Mouse (Mus musculus): ENCODE data around the gene Stx18. TPM values are rescaled to one million over a fixed set of nuclear protein-coding genes. Genes with fewer than 3 reads are reported as not detected.

Stx18 gene
- polyA plus RNA-seq, 1 experiment from 2014 or later = 53.2 TPM

- Histone ChIP-seq H3K27ac (ENCODE audit: low read depth, low read length) (no peak overlapping the region), H3K4me2 (ENCODE audit: low read depth) (no peak overlapping the region), H3K9ac (ENCODE audit: low read length) (no peak overlapping the region), H3K27me3 (ENCODE audit: control insufficient read depth, insufficient read depth, low read length) (no peaks in the 10 kb centered on the region), H3K36me3 (ENCODE audit: control insufficient read depth, insufficient read depth, low read length) (no peaks in the 10 kb centered on the region), H3K4me3 (ENCODE audit: low read depth, low read length) (no peak overlapping the region), H3K9me3 (ENCODE audit: control insufficient read depth, low read length) (no peaks in the 10 kb centered on the region), H3K4me1 (ENCODE audit: control insufficient read depth, insufficient read depth, low read length) (no peaks in the 10 kb centered on the region)
- 70% methylated on average over 2 of the region's 2 CpGs for WGBS
- ATAC-seq (ENCODE audit: insufficient read depth, low FRiP score, low TSS enrichment) (no peak), DNase-seq (ENCODE audit: low spot score) (no peak)
Measured at GRCm38 (mm10) chr5:38099139-38099676, 60.7 kb downstream of the Stx18 start.

DNA sequence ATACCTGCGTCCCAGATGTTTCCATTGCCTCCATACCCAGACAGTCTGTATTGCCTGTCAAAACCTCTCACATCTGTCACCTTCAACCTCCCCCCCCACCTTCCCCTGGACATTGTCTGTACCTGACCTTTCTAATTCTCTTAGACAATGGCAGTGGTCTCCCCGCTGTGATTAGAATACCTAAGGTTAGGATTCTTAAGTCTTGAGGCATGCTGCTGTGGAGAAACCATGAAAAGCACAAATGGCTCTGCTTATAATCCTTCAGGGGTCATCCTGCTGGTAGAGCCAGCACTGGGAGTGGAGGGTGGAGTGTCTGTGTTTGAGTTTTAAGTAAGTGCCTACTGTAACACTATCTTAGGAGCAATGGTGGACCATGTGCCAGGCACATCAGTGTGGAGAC is 64.4 kb downstream of the Stx18 start:
- Histone ChIP-seq H3K36me3 (ENCODE audit: control insufficient read depth, insufficient read depth, low read length) (no peaks in the 10 kb centered on the region), H3K27me3 (ENCODE audit: control insufficient read depth, insufficient read depth, low read length) (no peaks in the 10 kb centered on the region), H3K27ac (ENCODE audit: low read depth, low read length) (no peak overlapping the region), H3K4me1 (ENCODE audit: control insufficient read depth, insufficient read depth, low read length) (no peaks in the 10 kb centered on the region), H3K9me3 (ENCODE audit: control insufficient read depth, low read length) (no peaks in the 10 kb centered on the region), H3K4me2 (ENCODE audit: low read depth) (no peak overlapping the region), H3K9ac (ENCODE audit: low read length) (no peak overlapping the region), H3K4me3 (ENCODE audit: low read depth, low read length) (no peak overlapping the region)
- no peak for DNase-seq (ENCODE audit: low spot score)
- 84% methylated on average over 2 of the region's 2 CpGs for WGBS
- no peak for ATAC-seq (ENCODE audit: insufficient read depth, low FRiP score, low TSS enrichment)

DNA sequence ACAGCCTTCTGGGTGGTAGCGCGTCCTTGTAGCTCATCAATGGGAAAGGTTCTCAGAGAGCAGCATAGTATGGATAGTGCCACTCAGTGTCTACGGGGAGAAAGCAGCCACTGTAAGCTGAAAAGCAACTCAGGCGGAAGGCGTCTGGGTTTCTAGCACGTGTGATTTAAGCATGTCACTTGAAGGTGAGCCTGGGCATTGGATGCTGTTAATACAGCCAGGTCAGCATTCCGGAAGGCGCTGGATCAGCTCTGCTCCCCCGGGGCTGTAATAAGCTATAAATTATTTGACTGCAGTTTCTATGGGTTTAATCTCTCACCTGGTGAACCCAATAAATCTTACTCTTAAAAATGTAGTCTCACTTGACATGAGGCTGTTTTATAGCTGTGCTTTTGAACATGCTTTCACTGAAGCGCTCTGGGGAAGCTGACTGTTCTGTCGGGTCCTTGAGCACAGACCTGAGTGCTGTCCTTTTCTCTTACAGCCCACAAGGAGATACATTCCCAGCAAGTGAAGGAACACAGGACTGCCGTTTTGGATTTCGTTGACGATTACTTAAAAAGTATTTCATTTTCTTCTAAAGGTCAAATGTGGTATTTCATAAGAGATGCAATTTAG is 67.6 kb downstream of the Stx18 start:
- Histone ChIP-seq H3K9me3 (ENCODE audit: control insufficient read depth, low read length) (no peaks in the 10 kb centered on the region), H3K27ac (ENCODE audit: low read depth, low read length) (no peak overlapping the region), H3K4me3 (ENCODE audit: low read depth, low read length) (no peak overlapping the region), H3K27me3 (ENCODE audit: control insufficient read depth, insufficient read depth, low read length) (no peaks in the 10 kb centered on the region), H3K4me1 (ENCODE audit: control insufficient read depth, insufficient read depth, low read length) (no peaks in the 10 kb centered on the region), H3K9ac (ENCODE audit: low read length) (no peak overlapping the region), H3K36me3 (ENCODE audit: control insufficient read depth, insufficient read depth, low read length) (no peaks in the 10 kb centered on the region), H3K4me2 (ENCODE audit: low read depth) (no peak overlapping the region)
- DNase-seq (ENCODE audit: low spot score) = no peak
- WGBS = 73% methylated on average over 14 of the region's 14 CpGs
- no peak for ATAC-seq (ENCODE audit: insufficient read depth, low FRiP score, low TSS enrichment)

DNA sequence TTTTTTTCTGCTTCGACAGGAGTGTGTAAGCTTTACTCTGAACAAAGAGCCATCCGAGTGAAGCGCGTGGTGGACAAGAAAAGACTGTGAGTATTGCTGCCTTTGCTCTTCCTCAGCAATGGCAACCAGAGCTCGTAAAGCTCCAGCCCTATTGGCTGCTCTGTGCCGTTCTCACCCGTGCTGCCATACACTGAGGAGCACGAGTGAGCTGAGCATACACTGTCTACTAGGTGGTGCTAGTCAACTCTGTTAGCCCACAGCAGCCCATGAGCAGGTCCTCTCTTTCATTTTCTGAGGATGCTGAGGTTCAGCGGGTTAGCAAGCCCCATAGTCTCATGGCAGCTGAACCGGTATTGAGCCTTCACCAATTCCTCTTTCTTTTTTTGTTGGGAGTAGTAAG is 68.3 kb downstream of the Stx18 start:
- ATAC-seq (ENCODE audit: insufficient read depth, low FRiP score, low TSS enrichment) = no peak
- no peaks in the 10 kb centered on the region for H3K9me3 ChIP-seq (ENCODE audit: control insufficient read depth, low read length)
- no peak overlapping the region for H3K4me2 ChIP-seq (ENCODE audit: low read depth)
- H3K4me3 ChIP-seq (ENCODE audit: low read depth, low read length) = no peak overlapping the region
- 85% methylated on average over 10 of the region's 10 CpGs for WGBS
- no peak overlapping the region for H3K9ac ChIP-seq (ENCODE audit: low read length)
- H3K4me1 ChIP-seq (ENCODE audit: control insufficient read depth, insufficient read depth, low read length) = no peaks in the 10 kb centered on the region
- no peaks in the 10 kb centered on the region for H3K27me3 ChIP-seq (ENCODE audit: control insufficient read depth, insufficient read depth, low read length)
- DNase-seq (ENCODE audit: low spot score) = no peak
- no peak overlapping the region for H3K27ac ChIP-seq (ENCODE audit: low read depth, low read length)
- H3K36me3 ChIP-seq (ENCODE audit: control insufficient read depth, insufficient read depth, low read length) = no peaks in the 10 kb centered on the region

DNA sequence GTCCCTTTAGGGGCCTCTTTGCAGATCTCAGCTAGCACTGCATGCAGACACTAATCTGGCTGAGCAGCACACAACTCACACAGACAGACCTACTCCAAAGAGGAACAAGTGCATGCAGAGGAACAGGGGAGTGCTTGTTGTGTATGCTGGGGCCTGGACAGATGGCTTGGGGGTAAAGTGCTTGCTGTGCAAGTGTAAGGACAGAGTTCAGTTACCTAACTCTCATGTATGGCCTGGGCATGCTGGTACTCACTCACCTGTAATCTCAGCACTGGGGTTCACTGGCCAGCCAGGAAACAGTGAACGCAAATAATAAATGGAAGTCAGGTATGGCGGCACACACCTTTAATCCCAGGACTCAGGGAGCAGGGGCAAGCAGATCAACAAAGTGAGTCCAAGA is 76.0 kb downstream of the Stx18 start:
- Histone ChIP-seq H3K4me1 (ENCODE audit: control insufficient read depth, insufficient read depth, low read length) (no peaks in the 10 kb centered on the region), H3K4me3 (ENCODE audit: low read depth, low read length) (no peak overlapping the region), H3K27ac (ENCODE audit: low read depth, low read length) (no peak overlapping the region), H3K36me3 (ENCODE audit: control insufficient read depth, insufficient read depth, low read length) (peaks cover 2% of the 10 kb centered on the region), H3K9ac (ENCODE audit: low read length) (no peak overlapping the region), H3K27me3 (ENCODE audit: control insufficient read depth, insufficient read depth, low read length) (no peaks in the 10 kb centered on the region), H3K4me2 (ENCODE audit: low read depth) (no peak overlapping the region), H3K9me3 (ENCODE audit: control insufficient read depth, low read length) (no peaks in the 10 kb centered on the region)
- DNase-seq (ENCODE audit: low spot score) = no peak
- 90% methylated on average over 2 of the region's 2 CpGs for WGBS
- no peak for ATAC-seq (ENCODE audit: insufficient read depth, low FRiP score, low TSS enrichment)

GRCm38 (mm10) chr5:38117056-38117455 is 78.5 kb downstream of the Stx18 start:
- Histone ChIP-seq H3K9me3 (ENCODE audit: control insufficient read depth, low read length) (no peaks in the 10 kb centered on the region), H3K9ac (ENCODE audit: low read length) (no peak overlapping the region), H3K4me3 (ENCODE audit: low read depth, low read length) (no peak overlapping the region), H3K4me1 (ENCODE audit: control insufficient read depth, insufficient read depth, low read length) (no peaks in the 10 kb centered on the region), H3K27ac (ENCODE audit: low read depth, low read length) (no peak overlapping the region), H3K36me3 (ENCODE audit: control insufficient read depth, insufficient read depth, low read length) (peaks cover 2% of the 10 kb centered on the region), H3K4me2 (ENCODE audit: low read depth) (no peak overlapping the region), H3K27me3 (ENCODE audit: control insufficient read depth, insufficient read depth, low read length) (no peaks in the 10 kb centered on the region)
- DNase-seq (ENCODE audit: low spot score) (no peak), ATAC-seq (ENCODE audit: insufficient read depth, low FRiP score, low TSS enrichment) (no peak)
- 87% methylated on average over 1 of the region's 1 CpGs for WGBS

DNA sequence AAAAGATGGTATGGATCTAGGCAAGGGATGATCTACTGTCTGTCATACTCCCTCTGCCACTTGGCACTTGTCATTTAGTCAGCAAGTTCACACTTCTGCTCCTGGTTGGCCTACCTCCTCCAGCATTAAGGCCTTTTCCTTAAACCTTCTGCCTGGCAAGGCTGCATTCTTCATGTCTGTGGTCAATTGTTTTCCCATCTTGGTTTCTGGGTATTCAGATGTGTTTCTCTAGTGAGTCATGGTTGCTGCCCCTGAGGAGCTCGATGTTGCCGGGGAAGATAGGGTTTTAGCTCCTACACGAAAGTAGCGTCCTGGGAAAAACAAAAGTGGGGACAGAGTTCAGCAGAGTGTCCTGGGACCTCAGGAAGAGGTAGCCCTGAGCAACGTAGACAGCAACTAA is 80.7 kb downstream of the Stx18 start:
- H3K9me3 ChIP-seq (ENCODE audit: control insufficient read depth, low read length) = no peaks in the 10 kb centered on the region
- H3K9ac ChIP-seq (ENCODE audit: low read length) = no peak overlapping the region
- H3K36me3 ChIP-seq (ENCODE audit: control insufficient read depth, insufficient read depth, low read length) = peaks cover 2% of the 10 kb centered on the region
- 93% methylated on average over 5 of the region's 5 CpGs for WGBS
- no peak for ATAC-seq (ENCODE audit: insufficient read depth, low FRiP score, low TSS enrichment)
- H3K4me3 ChIP-seq (ENCODE audit: low read depth, low read length) = no peak overlapping the region
- no peaks in the 10 kb centered on the region for H3K4me1 ChIP-seq (ENCODE audit: control insufficient read depth, insufficient read depth, low read length)
- no peak overlapping the region for H3K4me2 ChIP-seq (ENCODE audit: low read depth)
- H3K27me3 ChIP-seq (ENCODE audit: control insufficient read depth, insufficient read depth, low read length) = no peaks in the 10 kb centered on the region
- no peak overlapping the region for H3K27ac ChIP-seq (ENCODE audit: low read depth, low read length)
- DNase-seq (ENCODE audit: low spot score) = no peak

DNA sequence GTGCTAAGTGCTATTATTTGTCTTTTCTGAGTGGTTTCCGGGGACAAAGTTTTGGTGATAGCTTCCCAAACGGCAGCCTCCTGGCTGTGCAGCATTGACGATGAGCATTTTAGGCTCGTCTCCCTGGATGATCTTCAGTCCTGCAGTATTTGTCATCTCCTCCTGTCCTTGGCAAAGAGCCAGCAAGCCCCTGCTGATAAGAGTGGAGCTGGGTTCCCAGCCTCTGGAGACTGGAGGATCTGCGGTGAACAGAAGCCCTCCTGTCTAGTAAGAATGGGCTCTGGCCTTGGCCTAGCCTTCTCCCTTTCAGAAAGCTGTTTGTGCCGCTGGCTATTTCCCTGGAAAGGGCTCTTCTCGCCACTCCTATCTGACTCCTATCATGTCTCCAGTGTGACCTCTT is 83.2 kb downstream of the Stx18 start:
- H3K4me2 ChIP-seq (ENCODE audit: low read depth) = no peak overlapping the region
- ATAC-seq (ENCODE audit: insufficient read depth, low FRiP score, low TSS enrichment) (no peak), DNase-seq (ENCODE audit: low spot score) (no peak)
- WGBS = 87% methylated on average over 7 of the region's 7 CpGs
- no peak overlapping the region for H3K27ac ChIP-seq (ENCODE audit: low read depth, low read length)
- H3K9me3 ChIP-seq (ENCODE audit: control insufficient read depth, low read length) = no peaks in the 10 kb centered on the region
- no peaks in the 10 kb centered on the region for H3K4me1 ChIP-seq (ENCODE audit: control insufficient read depth, insufficient read depth, low read length)
- no peak overlapping the region for H3K4me3 ChIP-seq (ENCODE audit: low read depth, low read length)
- no peaks in the 10 kb centered on the region; the same call in 1 of the 2 replicates for H3K36me3 ChIP-seq (ENCODE audit: control insufficient read depth, insufficient read depth, low read length)
- no peak overlapping the region for H3K9ac ChIP-seq (ENCODE audit: low read length)
- H3K27me3 ChIP-seq (ENCODE audit: control insufficient read depth, insufficient read depth, low read length) = no peaks in the 10 kb centered on the region

DNA sequence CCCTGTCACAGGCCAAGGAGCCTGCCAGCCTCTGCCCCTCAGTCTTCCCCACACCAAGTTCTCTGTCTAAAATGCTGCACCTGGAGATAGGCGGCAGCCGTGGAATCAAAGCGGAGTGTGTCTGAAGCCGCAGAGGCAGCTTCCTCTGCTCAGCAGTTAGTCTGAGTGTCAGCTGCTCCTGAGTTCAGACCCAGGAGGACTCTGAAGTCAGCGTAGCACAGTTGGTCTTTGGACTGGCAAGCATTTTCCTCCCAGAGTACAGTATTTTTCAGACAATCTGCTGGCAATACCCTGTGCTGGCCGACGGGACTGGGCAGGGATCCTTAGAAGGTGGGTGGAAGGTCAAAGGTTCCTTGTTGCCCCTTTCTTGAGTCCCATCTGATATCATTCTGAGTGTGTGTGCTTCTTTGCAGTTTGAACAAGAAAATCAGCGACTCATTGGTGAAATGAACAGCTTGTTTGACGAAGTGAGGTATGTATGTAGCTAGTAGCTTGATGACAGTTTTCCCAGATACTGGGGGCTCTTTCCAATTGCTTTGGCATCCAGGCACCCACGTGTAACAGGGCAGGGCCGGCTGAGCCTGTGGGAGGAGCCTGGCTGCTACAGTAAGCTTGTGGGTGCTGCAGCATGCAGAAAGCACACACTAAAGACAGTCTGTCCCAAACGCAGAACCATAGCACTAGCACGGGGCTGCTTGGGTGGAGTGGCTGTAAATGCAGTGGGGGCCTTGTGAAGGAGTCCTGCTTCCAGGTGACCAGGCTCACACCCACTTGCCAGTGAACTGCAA is 88.2 kb downstream of the Stx18 start:
- no peak for DNase-seq (ENCODE audit: low spot score)
- H3K9ac ChIP-seq (ENCODE audit: low read length) = no peak overlapping the region; the same call in 1 of the 2 replicates
- no peak overlapping the region for H3K4me3 ChIP-seq (ENCODE audit: low read depth, low read length)
- WGBS = 84% methylated on average over 13 of the region's 13 CpGs
- no peaks in the 10 kb centered on the region for H3K9me3 ChIP-seq (ENCODE audit: control insufficient read depth, low read length)
- H3K27me3 ChIP-seq (ENCODE audit: control insufficient read depth, insufficient read depth, low read length) = no peaks in the 10 kb centered on the region
- H3K4me2 ChIP-seq (ENCODE audit: low read depth) = no peak overlapping the region
- no peak for ATAC-seq (ENCODE audit: insufficient read depth, low FRiP score, low TSS enrichment)
- no peaks in the 10 kb centered on the region for H3K4me1 ChIP-seq (ENCODE audit: control insufficient read depth, insufficient read depth, low read length)
- no peak overlapping the region for H3K27ac ChIP-seq (ENCODE audit: low read depth, low read length)
- H3K36me3 ChIP-seq (ENCODE audit: control insufficient read depth, insufficient read depth, low read length) = peaks cover 3% of the 10 kb centered on the region

Measured in neural tube, embryonic 11.5 days (tissue).